Mouse (Mus musculus): ENCODE data around the gene Gm10750. TPM values are rescaled to one million over a fixed set of nuclear protein-coding genes. Genes with fewer than 3 reads are reported as not detected.
"Not testable (repeated sequence)": the region's sequence is repeated elsewhere in the genome, so short reads cannot be mapped to it uniquely, and the experiment has no call there.

Gene Gm10750
- not detected for total RNA-seq (2021)
- long read RNA-seq, experiment 1, result 0 reads
- long read RNA-seq, experiment 2, result 0 reads

DNA sequence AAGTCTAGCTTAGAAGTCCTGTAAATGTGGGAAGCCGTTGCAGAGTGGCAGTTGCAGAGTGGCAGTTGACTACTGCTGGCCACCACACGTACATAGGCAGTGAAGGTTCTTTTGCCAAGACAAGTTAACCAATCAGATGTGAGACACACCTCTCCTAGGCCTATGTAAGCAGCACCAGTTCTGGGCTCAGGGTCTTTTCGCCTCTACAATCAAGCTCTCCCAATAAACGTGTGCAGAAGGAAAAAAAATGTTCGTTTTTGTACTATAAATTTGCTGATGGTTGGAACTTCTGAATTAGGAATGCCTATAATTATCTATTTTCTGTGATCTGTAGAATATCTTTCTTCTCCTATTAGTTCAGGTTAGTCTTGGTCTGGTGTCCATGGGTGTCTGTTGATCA, at the start of gene Gm10750:
TSS of gene Gm10750 (minus strand) at position 101 of the 400 bp plus-strand sequence.
- not testable (repeated sequence) for DNase-seq

DNA sequence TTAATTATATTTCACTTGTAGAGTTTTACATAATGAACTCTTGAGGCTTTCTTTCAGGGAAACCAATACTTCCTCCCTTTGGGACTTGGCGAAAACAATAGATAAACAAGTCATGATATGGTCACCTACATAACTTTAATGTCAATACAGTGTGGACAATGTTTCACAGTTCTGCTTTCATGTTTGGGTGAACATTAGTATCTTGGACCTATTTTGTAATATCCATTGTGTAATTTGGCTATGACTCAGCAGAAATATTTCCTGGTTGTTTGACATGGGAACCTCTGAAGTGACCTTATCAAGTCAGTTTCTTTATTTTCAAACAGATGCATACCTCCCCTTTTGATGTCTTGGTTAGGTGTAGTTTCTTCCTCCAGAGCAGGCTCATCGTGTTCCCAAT, 12.2 kb downstream of the Gm10750 start:
- DNase-seq, result no peak

GRCm38 (mm10) chr2:149003151-149003550, 13.9 kb downstream of the Gm10750 start, which contains the start of gene Gm1330:
TSS of gene Gm1330 (minus strand) at chr2:149003251.
- no peak for DNase-seq

DNA sequence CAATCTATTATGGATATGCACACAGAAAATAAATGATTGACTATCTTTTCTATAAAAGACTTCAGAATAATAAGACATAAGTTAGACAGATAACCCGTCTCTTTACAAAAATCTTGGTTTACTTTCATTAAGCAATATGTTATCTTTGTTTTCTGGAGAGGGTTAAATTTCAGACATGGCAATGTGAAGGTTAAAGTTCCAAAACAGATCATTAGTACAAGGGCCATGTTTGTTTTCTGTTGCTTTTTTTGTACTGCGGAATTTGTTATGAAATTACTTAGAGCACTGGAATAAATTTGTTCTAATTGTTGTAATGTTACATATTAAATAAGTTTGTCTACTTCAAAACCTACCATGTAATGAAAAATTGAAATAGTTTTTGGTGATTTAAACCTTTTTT, 21.9 kb downstream of the Gm10750 start:
- no peak for DNase-seq

Other genes with a start within 250 kb of the Gm10750 start
- not detected for gene Cst11, start 245.7 kb downstream of the Gm10750 start, total RNA-seq (2021)
- not detected for gene 8030411F24Rik, start 235.2 kb downstream of the Gm10750 start, total RNA-seq (2021)
- not detected for gene Cst12, start 227.9 kb downstream of the Gm10750 start, total RNA-seq (2021)
- not detected for gene Cst8, start 218.5 kb downstream of the Gm10750 start, total RNA-seq (2021)
- not detected for gene Cst13, start 197.2 kb downstream of the Gm10750 start, total RNA-seq (2021)
- gene Cst9, start 182.1 kb downstream of the Gm10750 start, total RNA-seq (2021), result not detected
- gene 9230104L09Rik, start 152.2 kb downstream of the Gm10750 start, total RNA-seq (2021), result 1 to 10 TPM; 1.3 to 1.4 TPM
- 100 to 1,000 TPM; 540 to 563 TPM for gene Cst3, start 141.5 kb downstream of the Gm10750 start, total RNA-seq (2021)
- gene Gm1330, start 14.0 kb downstream of the Gm10750 start, total RNA-seq (2021), result not detected